Mouse (Mus musculus) frontal cortex, adult 2 months (tissue): ENCODE measurements around the gene Cab39l. TPM values are rescaled to one million over a fixed set of nuclear protein-coding genes. Genes with fewer than 3 reads are reported as not detected.
"Not testable (repeated sequence)": the region's sequence is repeated elsewhere in the genome, so short reads cannot be mapped to it uniquely, and the experiment has no call there.

Experiments
- DNase-seq, 2 experiments: peaks; one replicate each; pipeline ENCODE4 v3.0.0; 2022; ENCODE audit warnings: low spot score in 1 of 2; ENCODE audit errors: extremely low spot score in 1 of 2
- polyA plus RNA-seq: library from polyadenylated mRNA; depleted of rRNA; stranded (reverse); fragments of >200 nt; gene quantifications from 2 replicates; pipeline ENCODE4 v1.2.3, GENCODE M21; 2012

Gene Cab39l
- polyA plus RNA-seq, 1 experiment: 17.8 TPM

DNA sequence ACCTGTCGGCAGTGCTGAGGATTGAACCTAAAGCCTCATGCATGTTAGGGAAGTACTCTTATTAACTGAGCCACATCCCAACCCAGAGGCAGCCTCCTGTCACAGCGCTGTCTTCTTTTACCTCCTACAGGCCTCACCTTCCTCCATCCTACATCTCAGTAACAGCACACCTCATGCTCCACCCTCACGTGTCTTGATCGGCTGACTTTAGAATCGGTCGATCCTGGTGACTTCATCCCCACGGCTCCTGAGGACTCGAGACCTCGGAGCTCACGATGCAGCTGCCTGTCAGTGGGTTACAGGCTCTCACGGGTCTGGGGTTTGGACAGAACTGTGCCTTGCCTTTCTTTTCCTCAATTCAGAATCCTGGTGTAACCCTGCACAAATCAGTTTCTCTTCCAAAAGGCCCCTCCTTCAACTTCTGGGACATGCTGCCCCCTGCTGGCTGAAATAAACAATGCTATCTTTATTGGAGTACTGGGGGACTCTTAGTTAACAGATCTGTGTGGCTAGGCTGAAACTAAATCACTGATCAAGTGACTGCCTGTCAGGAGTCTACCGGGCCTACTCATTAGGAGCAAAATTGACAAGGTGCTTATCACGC lies 115.3 kb downstream of the Cab39l start:
- peak; percentile 46 to 95 for DNase-seq

DNA sequence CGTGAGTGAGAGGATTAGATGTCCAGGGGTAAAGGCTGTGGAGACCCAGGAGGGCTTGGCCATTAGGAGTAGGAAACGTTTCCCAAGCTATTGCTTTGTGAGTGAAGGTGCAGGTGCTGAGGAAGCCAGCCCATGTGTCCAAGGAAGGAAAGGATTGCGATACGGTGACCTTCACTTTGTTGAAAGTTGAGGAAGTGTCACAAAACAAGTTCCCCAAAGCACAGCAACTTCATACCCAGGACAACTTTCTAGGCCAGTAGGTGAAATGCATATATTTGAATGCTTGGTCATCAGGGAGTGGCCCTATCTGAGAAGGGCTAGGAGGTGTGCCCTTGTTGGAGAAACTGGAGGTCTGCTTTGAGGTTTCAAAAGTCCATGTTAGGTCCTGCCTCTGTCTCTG lies 116.3 kb downstream of the Cab39l start:
- DNase-seq: no peak

DNA sequence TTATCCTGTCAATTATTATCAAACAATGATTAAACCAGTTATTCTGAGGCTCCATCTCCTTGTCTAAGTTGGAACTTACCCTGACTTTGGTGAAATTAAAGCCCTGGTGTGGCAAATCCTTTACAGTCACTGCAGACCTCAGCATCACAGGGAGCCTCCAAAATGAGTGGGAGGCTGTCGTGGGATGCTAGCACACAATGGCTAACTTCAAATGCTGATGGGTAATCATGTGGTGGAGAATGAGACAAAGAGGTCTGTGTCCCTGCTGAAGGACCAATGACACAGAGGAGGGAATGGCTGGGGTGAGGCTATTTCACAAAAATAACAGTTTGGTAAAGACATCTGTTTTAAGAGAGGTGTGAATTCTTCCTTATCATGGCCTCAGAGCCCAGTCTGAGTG lies 117.1 kb downstream of the Cab39l start:
- no peak for DNase-seq

DNA sequence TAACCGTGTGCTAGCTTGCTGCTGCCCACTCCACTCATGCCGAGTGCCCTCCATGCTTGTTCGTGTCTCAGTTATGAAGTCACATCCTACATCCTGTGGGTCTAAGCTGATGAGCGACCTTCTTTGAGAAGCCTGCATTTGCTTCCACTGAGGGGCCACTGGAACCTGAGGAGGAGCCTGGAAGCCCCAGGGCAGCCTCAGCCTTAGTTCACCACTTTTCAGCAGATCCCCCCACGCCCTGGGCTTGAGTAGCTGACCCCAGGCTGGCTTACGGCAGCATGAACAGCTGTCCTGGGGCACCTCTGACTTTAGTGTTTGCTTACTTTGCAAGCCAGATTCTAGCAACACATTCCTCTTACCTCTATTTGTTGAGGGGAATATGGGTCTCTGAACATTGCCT lies 126.0 kb downstream of the Cab39l start:
- DNase-seq: no peak

DNA sequence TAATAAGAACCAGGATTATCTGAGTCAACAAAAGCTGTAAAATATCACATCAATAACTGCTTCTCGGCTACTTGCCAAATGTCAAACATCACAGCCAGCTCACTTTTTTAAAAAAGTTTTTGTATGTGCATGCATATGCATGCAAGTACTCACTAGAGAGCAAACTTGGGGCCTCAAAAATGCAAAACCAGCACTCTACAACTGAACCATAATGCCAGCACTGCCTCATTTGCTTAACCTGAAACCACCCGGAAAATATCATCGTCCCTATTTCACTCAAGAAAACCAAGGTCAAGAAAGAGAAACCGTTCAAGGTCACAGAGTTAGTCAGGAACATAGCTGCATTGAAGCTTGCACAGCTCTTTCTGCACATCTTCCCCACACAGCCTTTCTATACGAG lies 135.6 kb downstream of the Cab39l start:
- no peak for DNase-seq

DNA sequence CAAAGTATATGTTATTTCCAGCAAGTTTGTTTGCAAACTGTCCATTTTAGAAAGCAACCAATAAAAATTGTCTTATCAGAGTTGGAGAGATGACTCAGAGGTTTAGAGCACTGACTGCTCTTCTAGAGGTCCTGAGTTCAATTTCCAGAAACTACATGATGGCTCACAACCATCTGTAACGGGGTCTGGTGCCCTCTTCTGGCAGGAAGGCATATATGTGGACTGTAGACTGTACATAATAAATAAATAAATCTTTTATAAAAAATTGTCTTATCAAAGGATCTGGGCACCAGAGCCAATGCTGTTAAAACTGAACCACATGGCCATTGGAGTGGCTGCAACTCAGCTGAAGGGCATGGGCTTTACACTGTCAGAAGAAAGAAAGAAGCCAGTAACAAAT lies 149.8 kb downstream of the Cab39l start:
- peak in 1 of 2 experiments; percentile 28 for DNase-seq

DNA sequence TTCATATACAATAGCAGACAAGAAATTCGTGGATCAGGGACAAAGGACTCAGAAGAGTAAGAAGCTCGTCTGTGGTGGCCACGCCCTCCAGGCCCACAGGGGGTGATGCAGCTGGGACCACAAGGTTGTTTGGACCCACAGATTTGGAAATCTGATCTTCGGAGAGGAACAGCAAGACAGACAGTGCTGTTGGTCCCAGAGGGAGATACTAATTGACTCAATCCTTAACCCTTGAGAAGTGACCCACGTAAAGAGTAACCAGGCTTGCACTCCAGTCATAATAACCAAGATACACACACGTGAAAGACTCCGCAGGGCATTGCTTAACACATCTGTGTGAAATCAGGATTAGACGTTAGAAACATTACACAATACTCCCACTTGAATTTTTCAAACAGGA lies 151.1 kb downstream of the Cab39l start:
- no peak for DNase-seq

DNA sequence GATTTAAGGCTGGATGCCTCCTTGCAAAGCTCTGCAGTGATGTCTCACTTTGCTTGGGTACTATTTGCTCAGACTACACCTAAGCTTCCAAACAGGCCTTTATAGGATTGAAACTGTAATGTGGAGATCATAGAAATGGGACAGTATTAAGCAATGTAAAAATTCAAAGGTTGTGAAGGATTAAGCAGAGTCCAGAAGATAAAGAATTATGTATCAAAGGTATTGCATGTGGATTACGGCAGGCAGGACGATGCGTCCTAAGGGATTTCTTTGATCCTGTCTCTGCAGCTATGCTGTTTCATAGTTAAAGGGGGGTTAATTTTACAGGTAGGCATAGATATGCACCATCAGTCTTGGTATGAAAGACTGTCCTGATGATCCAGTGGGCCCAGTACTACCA lies 151.8 kb downstream of the Cab39l start:
- DNase-seq: no peak

DNA sequence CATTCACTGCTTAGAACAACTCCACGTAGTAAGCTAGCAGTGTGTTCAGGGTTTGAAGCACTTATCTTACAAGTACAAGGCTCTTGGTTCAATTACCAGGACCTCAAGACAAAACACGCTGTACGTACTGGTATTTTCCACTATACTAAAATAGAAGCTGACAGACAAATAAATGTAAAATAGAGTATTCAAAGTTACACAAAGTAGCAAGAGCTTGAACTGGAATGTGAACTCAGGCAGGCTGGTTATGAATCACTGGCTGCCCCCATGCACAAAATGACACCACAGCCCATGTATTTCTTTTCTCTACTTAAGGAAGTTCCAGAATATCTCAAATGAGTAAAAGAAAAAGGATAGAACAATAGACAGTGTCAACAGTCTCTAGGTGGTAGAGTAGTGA lies 154.2 kb downstream of the Cab39l start:
- DNase-seq: no peak

DNA sequence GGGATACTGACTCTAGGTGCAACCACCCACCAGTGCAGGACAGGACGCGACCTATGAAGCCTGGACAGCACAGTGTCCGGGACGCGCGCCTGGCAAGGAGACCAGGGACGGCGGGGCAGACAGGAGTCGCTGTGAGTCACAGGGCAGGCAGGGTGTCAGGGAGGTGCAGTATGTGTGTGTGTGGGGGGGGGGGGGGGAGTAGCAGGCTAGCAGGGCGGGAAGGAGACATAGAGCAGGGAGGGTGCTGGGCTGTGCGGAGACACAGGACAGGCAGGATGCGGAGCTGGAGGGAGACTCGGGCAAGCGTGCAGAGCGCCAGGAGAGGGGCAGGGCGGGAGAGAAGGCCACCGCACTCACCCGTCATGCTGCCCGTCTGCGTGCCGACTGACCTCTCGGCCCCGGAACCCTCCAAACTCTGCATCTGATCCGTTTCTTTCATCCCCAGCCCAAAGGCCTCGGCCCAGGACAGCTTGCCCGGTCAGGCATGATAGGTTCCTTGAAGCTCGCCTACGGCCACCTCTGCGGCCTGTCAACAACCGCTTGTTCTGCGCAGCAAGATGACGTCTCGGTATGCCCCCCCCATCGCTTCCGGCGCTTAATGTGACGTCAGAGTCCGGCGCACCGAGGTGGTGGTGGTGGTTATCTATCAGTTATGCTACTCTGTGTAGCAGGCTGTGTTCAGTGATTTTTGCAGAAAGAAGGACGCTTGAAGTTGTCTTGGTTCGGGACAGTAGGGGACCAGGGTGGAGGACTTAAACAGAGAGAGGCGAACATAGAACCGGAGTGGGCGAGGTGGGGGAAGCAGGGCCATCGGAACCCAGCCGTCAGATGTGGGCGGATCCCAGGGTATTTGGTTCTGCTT lies 156.9 kb downstream of the Cab39l start, which contains the start of gene Cdadc1:
TSS of gene Cdadc1 (minus strand) at position 562 of the 862 bp plus-strand sequence.
- DNase-seq: peak; percentile 92 to 98

DNA sequence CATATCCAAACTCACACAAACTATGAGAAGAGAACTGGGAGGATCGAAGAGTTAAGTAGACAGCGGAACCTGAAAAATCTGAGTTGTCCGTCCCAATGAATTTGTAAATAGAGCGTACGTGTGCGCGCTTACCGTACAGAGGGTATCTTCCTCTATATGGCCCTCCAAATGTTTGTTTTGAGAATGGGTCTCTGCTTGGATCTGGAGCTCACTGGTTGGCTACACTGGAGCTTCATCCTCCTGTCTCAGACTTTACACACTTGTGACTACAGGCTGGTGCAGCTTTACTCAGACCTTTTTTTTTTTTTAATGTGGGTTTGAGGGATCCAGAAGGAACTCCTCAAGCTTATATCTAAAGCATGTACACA lies 157.5 kb downstream of the Cab39l start:
- DNase-seq: no peak

DNA sequence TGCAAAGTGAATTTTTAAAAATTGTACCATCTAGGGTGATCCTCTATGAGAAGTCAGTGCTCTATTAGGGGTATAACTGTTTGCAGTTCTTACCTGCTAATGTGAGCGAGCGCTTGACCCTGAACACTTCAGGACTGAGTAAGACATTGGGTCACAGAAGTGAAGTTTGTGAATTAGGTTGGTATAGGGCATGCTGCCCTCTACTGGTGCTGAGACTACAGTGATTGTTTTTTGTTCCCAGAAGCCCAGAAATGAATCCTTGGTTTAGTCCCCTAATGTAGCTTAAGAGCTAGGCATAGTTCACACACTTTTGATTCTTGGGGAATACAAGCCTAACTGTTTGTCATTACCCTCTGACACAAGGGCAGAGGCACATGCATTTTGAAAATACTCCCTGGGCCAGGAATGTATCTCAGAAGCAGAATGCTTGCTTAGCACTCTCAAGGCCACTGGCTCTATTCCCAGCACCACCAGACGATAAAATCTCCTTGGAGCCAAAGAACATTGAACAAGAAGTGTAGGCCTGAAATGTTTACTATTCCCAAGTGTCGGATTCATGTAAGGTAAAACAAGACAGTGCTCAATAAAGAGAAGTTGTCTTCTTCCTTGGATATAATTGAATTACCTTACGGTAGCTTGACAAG lies 163.4 kb downstream of the Cab39l start:
- peak in 1 of 2 experiments; percentile 59 for DNase-seq

DNA sequence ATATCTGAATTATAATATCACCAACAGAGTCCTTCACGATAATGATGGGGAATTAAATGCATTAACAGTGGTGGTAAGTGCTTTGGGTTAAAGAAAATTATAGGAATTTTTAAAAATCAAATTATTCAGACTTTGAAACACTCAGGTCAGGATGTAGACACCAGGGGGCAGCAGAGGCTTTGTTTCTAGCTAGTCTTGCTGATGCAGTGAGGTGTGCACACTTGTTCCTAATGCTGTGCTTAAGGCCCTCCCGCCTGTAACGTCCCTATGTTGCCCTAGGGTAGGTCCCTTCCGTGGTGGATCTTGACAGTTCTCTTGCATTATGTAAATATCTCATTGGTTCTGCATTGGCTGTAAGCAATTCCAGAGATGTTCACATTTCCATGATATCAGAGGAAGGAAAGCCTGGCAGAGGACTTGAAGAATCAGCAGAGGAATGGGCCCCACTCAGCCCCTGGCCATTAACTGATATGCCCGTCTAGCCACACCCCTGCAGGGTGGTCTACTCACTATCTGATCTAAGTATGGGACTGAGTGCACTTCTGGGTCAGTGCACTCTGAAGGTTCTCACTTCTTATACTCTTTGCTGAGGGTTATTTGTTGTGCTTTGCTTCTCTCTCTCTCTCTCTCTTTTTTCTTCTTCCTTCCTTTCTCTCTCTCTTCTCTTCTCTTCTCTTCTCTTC lies 165.0 kb downstream of the Cab39l start:
- peak in 1 of 2 experiments; percentile 89 for DNase-seq

DNA sequence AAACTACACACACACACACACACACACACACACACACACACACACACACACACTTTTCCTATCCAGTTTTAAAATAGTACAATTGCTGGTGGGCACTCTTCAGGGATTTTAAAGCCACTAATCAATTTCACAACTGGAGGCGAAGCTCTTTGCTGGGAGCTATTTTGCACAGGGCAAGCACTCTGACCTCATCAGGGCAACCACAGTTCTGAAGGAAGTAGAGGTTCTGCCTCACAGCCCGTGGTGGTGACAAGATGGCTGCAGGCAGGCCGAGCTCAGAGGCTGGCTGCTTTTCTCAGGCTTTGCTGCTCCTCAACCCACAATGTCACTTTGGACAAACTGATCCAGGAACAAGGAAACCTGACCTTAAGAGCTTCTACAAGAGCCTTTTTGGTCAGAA lies 166.2 kb downstream of the Cab39l start:
- no peak for DNase-seq

DNA sequence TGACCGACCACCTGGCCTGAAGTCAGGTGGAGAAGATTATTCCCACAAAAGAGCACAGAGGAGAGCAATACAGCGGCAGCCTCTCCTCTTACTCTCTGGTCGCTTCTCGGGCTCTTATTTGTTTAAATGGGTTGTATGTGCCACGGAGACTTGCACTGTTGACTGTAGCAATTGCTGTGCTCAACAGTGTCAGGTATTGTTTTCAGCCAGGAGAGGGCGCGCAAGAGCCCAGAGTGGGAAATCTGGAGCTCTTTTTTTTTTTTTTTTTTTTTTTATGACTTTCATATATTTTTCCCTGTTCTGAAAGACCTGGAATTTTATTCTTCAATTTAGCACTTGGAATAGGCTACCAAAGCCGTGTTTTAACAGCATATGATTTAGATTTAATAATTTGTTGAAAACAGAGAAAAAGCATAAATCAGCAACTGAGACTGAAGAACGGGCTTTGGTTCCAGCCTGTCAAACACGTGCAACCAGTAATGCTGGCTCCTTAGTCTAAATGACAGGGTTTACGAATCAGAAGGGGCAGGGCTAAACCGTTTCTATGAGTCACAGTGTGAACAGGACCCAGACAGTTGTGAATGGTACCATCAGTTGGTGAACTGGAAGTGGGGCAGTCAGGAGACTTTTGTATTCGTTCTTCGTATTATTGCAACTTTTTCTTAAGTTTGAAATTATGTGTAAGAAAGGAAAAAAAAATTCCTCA lies 172.3 kb downstream of the Cab39l start:
- DNase-seq: peak in 1 of 2 experiments; percentile 78

DNA sequence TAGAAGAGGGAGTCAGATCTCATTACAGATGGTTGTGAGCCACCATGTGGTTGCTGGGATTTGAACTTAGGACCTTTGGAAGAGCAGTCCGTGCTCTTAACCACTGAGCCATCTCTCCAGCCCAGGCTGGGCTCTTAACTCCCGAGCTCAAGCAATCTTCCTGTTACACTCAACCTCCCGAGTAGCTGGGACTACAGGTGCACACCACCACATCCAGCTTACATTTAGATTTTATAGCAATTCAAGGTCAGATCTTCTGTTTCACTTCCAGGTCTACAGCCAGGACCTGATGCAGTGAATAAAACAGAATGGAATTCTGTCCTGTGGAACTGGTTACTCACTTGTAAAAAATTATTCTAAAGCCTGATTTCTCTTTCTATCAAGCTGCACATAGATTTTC lies 173.4 kb downstream of the Cab39l start:
- not testable (repeated sequence) for DNase-seq

DNA sequence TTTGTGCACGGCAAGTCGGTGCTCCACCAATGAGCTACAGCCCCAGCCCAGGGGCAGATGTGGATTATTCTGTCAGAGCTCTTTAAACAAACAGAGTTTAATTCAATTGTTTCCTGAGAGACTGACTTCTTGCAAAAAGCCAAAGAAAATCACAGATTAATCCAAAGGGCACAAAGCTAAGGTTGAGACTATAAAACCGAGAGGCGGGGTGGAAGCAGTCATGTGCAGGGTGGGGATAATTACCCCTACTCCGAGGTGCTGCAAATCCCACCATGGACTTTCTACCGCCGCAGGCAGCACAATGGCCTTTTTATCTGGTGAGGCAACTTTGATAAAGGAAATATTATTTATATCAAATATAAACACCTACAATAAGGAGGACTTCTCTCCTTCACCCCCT lies 176.0 kb downstream of the Cab39l start:
- no peak for DNase-seq

DNA sequence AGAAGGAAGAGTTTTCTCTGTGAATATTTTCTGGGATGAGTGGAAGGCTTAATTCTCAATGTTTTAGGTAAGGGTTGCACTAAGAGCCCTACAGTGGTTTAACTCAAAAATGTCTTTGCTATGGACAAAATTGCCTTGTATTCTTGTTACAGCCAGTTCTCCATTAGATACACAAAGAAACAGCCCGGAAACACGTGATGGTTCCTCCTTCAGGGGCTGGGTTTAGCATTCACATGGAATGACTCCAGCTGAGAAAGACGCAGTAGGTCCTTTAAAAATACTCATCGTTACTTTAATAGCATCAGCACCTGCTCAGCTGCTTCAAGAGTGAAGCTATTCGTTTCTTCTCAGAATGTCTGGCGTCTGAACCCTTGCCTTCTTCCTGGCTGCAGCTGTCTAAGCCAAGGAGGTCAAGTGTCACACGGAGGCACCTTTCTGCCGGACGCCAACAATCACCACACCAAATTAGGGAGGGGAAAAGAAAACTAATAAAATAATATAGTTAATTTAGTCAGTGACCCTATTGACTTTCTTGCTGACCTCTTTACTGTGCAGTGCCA lies 183.6 kb downstream of the Cab39l start:
- DNase-seq: no peak

DNA sequence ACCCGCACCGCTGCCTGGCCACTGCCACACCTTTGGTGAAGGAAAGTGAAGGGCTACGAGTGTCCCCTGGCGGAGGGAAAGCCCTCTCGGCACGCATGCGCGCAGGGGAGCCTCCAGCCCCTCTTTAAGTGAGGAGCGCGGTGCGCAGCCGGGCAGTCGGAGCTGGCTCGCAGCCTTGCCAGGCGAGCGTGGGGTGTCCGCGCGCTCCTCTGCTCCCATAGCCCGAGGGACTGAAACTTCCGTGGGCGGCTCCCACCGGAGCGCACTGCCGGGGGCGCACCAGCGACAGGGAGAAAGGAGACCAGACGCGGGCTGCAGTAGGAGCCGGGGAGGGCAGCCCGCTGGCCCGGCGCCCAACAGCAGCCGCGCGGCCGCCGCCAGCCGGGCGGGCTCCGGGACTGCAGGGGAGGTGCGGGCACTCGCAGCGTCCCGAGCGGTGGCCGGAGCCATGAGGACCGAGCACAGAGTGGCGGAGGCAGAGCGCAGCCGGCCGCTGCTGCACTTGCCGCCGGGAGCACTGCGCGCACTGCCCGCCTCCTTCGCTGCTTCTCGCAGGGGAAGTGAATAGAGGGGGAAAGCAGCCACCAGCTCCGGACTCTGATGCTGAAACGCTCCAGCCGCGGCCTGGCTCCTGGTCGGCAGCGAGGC lies 184.5 kb downstream of the Cab39l start, which contains the start of gene Shisa2:
TSS of gene Shisa2 (plus strand) at position 151 of the 648 bp plus-strand sequence.
- peak in 1 of 2 experiments; percentile 68 for DNase-seq
